Comparison of ENCODE assay signal across 8 mouse cellular contexts in the genomic region with DNA sequence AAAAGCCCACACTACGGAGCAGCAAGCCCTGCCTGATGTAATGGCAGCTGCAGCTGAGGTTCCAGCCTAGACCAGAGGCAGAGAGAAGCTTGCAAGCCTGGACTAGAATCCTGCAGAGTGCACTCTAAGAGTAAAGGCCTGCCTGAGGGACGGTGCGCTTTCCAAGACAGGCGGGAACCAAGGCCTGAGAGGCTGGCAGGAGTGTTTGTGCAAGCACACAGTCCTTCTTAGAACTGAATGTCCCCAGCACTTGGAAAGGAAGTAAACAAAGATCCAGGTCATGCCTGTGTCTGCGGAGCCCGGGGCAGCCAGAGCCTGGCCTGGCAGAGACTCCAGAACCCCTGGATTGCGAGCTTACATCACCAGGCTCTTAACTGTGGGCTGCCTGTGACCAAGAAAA. TPM values are rescaled to one million over a fixed set of nuclear protein-coding genes. Genes with fewer than 3 reads are reported as not detected.
A peak's percentile ranks its signal among the peaks of the same experiment; 100 is the strongest.
DNase-seq lines count a peak whose midpoint lies in the region; ATAC-seq and TF ChIP-seq lines count a peak whose summit lies in the region.

No protein-coding gene starts in this region.

- no peak for ATAC-seq in forebrain, embryonic 15.5 days (replicated peaks)
- ATAC-seq in liver, postnatal 0 days = peak; percentile 55
- ATAC-seq in stomach, embryonic 16.5 days (ENCODE audit: insufficient read depth, low FRiP score) = peak; percentile 65

- peak; percentile 74 to 80 for DNase-seq in adrenal gland, postnatal 36 days
- DNase-seq in heart, postnatal 10 days = peak; percentile 73 to 81
- DNase-seq in kidney, postnatal 4 days = peak; percentile 26 to 57
- peak; percentile 49 for DNase-seq in liver, postnatal 0 days
- DNase-seq in T-cell, adult 2 months (ENCODE audit: low spot score) = no peak

- no peak overlapping the region for H3K4me2 ChIP-seq in forebrain, embryonic 15.5 days (replicated peaks)
- peak overlapping the region; percentile 48 for H3K4me2 ChIP-seq in liver, postnatal 0 days (ENCODE audit: low read depth, low read length)
- H3K4me2 ChIP-seq in stomach, embryonic 16.5 days (ENCODE audit: low read depth, low read length) = peak overlapping the region; percentile 18; the same call in 1 of the 2 replicates

- H3K9me3 ChIP-seq in E14TG2a.4 (ENCODE audit: low read length) = no peaks in the 10 kb centered on the region
- no peaks in the 10 kb centered on the region for H3K9me3 ChIP-seq in forebrain, embryonic 15.5 days
- H3K9me3 ChIP-seq in liver, postnatal 0 days (ENCODE audit: low read length) = no peaks in the 10 kb centered on the region
- H3K9me3 ChIP-seq in stomach, embryonic 16.5 days (replicated peaks; ENCODE audit: control insufficient read depth, low read length) = no peaks in the 10 kb centered on the region

- TF ChIP-seq EP300 in liver, postnatal 0 days (IDR thresholded peaks at IDR 0.05; ENCODE audit: low read depth) = peak; percentile 79

- peaks cover 88% of the 10 kb centered on the region for H3K4me1 ChIP-seq in E14TG2a.4 (replicated peaks; ENCODE audit: low read depth, low read length)
- H3K4me1 ChIP-seq in forebrain, embryonic 15.5 days = peaks cover 9% of the 10 kb centered on the region
- peaks cover 79% of the 10 kb centered on the region for H3K4me1 ChIP-seq in liver, postnatal 0 days (ENCODE audit: insufficient read depth)
- peaks cover 57% of the 10 kb centered on the region for H3K4me1 ChIP-seq in stomach, embryonic 16.5 days (ENCODE audit: control insufficient read depth, insufficient read depth, low read length)

- H3K36me3 ChIP-seq in E14TG2a.4 (ENCODE audit: insufficient read depth, low read length) = peaks cover 24% of the 10 kb centered on the region
- no peaks in the 10 kb centered on the region for H3K36me3 ChIP-seq in forebrain, embryonic 15.5 days
- peaks cover 28% of the 10 kb centered on the region for H3K36me3 ChIP-seq in liver, postnatal 0 days (replicated peaks; ENCODE audit: insufficient read depth, low read length)
- no peaks in the 10 kb centered on the region for H3K36me3 ChIP-seq in stomach, embryonic 16.5 days (ENCODE audit: control insufficient read depth, insufficient read depth, low read length)

- no peak for TF ChIP-seq CTCF in E14TG2a.4 (conservative IDR thresholded peaks at IDR 0.05; ENCODE audit: low read length)
- TF ChIP-seq CTCF in liver, postnatal 0 days (IDR thresholded peaks at IDR 0.05; ENCODE audit: low read depth) = no peak

- intact Hi-C loops in heart, postnatal 10 days (cut with DNase I) = no loop called here

- peak overlapping the region; percentile 45; the same call in 1 of the 2 replicates for H3K4me3 ChIP-seq in E14TG2a.4 (replicated peaks; ENCODE audit: low read length)
- H3K4me3 ChIP-seq in forebrain, embryonic 15.5 days = no peak overlapping the region
- no peak overlapping the region for H3K4me3 ChIP-seq in liver, postnatal 0 days (ENCODE audit: low read depth, low read length)
- no peak overlapping the region for H3K4me3 ChIP-seq in stomach, embryonic 16.5 days (replicated peaks; ENCODE audit: low read length)

- H3K27me3 ChIP-seq in E14TG2a.4 (ENCODE audit: insufficient read depth, low read length) = no peaks in the 10 kb centered on the region
- no peaks in the 10 kb centered on the region for H3K27me3 ChIP-seq in forebrain, embryonic 15.5 days
- no peaks in the 10 kb centered on the region for H3K27me3 ChIP-seq in liver, postnatal 0 days (ENCODE audit: insufficient read depth, low read length)
- H3K27me3 ChIP-seq in stomach, embryonic 16.5 days (ENCODE audit: control insufficient read depth, insufficient read depth, low read length) = no peaks in the 10 kb centered on the region

- H3K27ac ChIP-seq in forebrain, embryonic 15.5 days (replicated peaks) = peak overlapping the region; percentile 29
- H3K27ac ChIP-seq in liver, postnatal 0 days (ENCODE audit: low read depth) = peak overlapping the region; percentile 82
- H3K27ac ChIP-seq in stomach, embryonic 16.5 days (ENCODE audit: low read length) = peak overlapping the region; percentile 78

- H3K9ac ChIP-seq in forebrain, embryonic 15.5 days (replicated peaks) = no peak overlapping the region
- H3K9ac ChIP-seq in liver, postnatal 0 days (replicated peaks) = peak overlapping the region; percentile 36
- peak overlapping the region; percentile 38; the same call in 1 of the 2 replicates for H3K9ac ChIP-seq in stomach, embryonic 16.5 days (ENCODE audit: low read length)

- whole genome bisulfite sequencing in forebrain, embryonic 15.5 days = 41% methylated on average over 7 of the region's 7 CpGs
- 53% methylated on average over 7 of the region's 7 CpGs for WGBS in liver, postnatal 0 days (ENCODE audit: insufficient replicate concordance)
- 31% methylated on average over 7 of the region's 7 CpGs for WGBS in stomach, embryonic 16.5 days

RNA-seq across cellular contexts. Expression of a gene that starts 25.4 kb away (rescaled TPM):
- total RNA-seq in adrenal gland, postnatal 36 days (2021) = 10 to 100 TPM; 56.9 to 78.5 TPM
- 4.6 and 5.3 TPM in 2 replicates for polyA plus RNA-seq in forebrain, embryonic 15.5 days (2015; fragmentation: Nextera tagmentation; extraction: Ambion mirVana)
- total RNA-seq in heart, postnatal 10 days (2021) = 10 to 100 TPM; 44.1 to 68.3 TPM
- polyA plus RNA-seq in liver, postnatal 0 days (2015; fragmentation: Nextera tagmentation; extraction: Ambion mirVana) = 8.4 and 9.4 TPM in 2 replicates
- polyA plus RNA-seq in stomach, embryonic 16.5 days (2015; fragmentation: Nextera tagmentation; extraction: Ambion mirVana) = 7.2 and 7.6 TPM in 2 replicates

Comparison
In these comparisons a context has a peak if more than half of its experiments do, and no peak if none do; other contexts are left out.
1. H3K27ac ChIP-seq: peak in every context shown above with its lines; median percentile 82 in liver, postnatal 0 days; 78 in stomach, embryonic 16.5 days; 29 in forebrain, embryonic 15.5 days.